ENCODE assay signal across 22 mouse cellular contexts in genomic region chrX:144374196-144374595, GRCm38 (mm10). TPM values are rescaled to one million over a fixed set of nuclear protein-coding genes. Genes with fewer than 3 reads are reported as not detected.
DNase-seq lines count a peak whose midpoint lies in the region; ATAC-seq and TF ChIP-seq lines count a peak whose summit lies in the region.
"Had no signal": no experiment of that assay in that cellular context is flagged by ENCODE, and none has a peak within 500 bp of the region (broad histone marks: within the 10 kb centered on the region; RNA-seq: fewer than 3 reads in every experiment).

No protein-coding gene starts in this region.

- no peaks in the 10 kb centered on the region for H3K4me1 ChIP-seq in limb, embryonic 14.5 days (ENCODE audit: control insufficient read depth, insufficient read depth, low read length)
- H3K4me1 ChIP-seq in limb, embryonic 10.5 days, result no peaks in the 10 kb centered on the region
- H3K4me1 ChIP-seq in embryonic facial prominence, embryonic 14.5 days (ENCODE audit: control insufficient read depth, insufficient read depth, low read length), result no peaks in the 10 kb centered on the region
- H3K4me1 ChIP-seq: forebrain, embryonic 13.5 days; forebrain, embryonic 15.5 days had no signal

- H3K27ac ChIP-seq in limb, embryonic 14.5 days (replicated peaks; ENCODE audit: low read depth, low read length), result no peak overlapping the region
- no peak overlapping the region for H3K27ac ChIP-seq in limb, embryonic 10.5 days
- no peak overlapping the region for H3K27ac ChIP-seq in embryonic facial prominence, embryonic 14.5 days (replicated peaks; ENCODE audit: low read depth, low read length)
- H3K27ac ChIP-seq: embryonic facial prominence, embryonic 13.5 days; forebrain, embryonic 13.5 days; forebrain, embryonic 15.5 days had no signal

- peak; percentile 10 for DNase-seq in limb, embryonic 14.5 days (ENCODE audit: low spot score)
- no peak for DNase-seq in limb, embryonic 10.5 days (ENCODE audit: low spot score)
- peak; percentile 3 for DNase-seq in adipocyte (ENCODE audit: low spot score)
- peak; percentile 53 for DNase-seq in embryonic facial prominence, embryonic 14.5 days (ENCODE audit: low spot score)
- DNase-seq in retina, embryonic 14.5 days (ENCODE audit: low spot score), result no peak
- no peak for DNase-seq in spleen, postnatal 14 days (ENCODE audit: low spot score in 2 of 2)
- DNase-seq: adrenal gland, adult 2 months; adrenal gland, postnatal 14 days; adrenal gland, postnatal 36 days; cerebellum, adult 11 months; cerebellum, adult 18-20 months; cerebellum, adult 8-10 months; cerebellum, adult 9-11 months; cerebellum, postnatal 14 days; cerebellum, postnatal 36 days; embryo, embryonic 11 days; forebrain, postnatal 0 days had no signal

- 42% methylated on average over 2 of the region's 2 CpGs for WGBS in limb, embryonic 14.5 days
- WGBS in limb, embryonic 10.5 days, result 71% methylated on average over 2 of the region's 2 CpGs
- 37% methylated on average over 2 of the region's 2 CpGs for WGBS in embryonic facial prominence, embryonic 14.5 days

- no peak overlapping the region for H3K9ac ChIP-seq in limb, embryonic 14.5 days (ENCODE audit: low read depth, low read length, severe bottlenecking)
- H3K9ac ChIP-seq in embryonic facial prominence, embryonic 14.5 days (ENCODE audit: low read depth, low read length), result no peak overlapping the region
- H3K9ac ChIP-seq: embryonic facial prominence, embryonic 13.5 days; forebrain, embryonic 13.5 days; forebrain, embryonic 15.5 days; forebrain, postnatal 0 days had no signal

- H3K36me3 ChIP-seq in limb, embryonic 14.5 days (ENCODE audit: control insufficient read depth, insufficient read depth, low read length), result peaks cover 6% of the 10 kb centered on the region; the same call in 1 of the 2 replicates
- peaks cover 27% of the 10 kb centered on the region for H3K36me3 ChIP-seq in limb, embryonic 10.5 days
- H3K36me3 ChIP-seq in embryonic facial prominence, embryonic 14.5 days (ENCODE audit: control insufficient read depth, insufficient read depth, low read length), result peaks cover 5% of the 10 kb centered on the region
- H3K36me3 ChIP-seq: embryonic facial prominence, embryonic 13.5 days; forebrain, embryonic 15.5 days had no signal

- TF ChIP-seq POLR2A in limb, embryonic 14.5 days (IDR thresholded peaks at IDR 0.05; ENCODE audit: borderline replicate concordance, extremely low read depth, insufficient read depth, insufficient read length), result no peak

- H3K4me2 ChIP-seq in limb, embryonic 14.5 days (replicated peaks; ENCODE audit: low read depth, low read length, severe bottlenecking), result no peak overlapping the region
- H3K4me2 ChIP-seq in embryonic facial prominence, embryonic 14.5 days (ENCODE audit: low read depth, low read length), result no peak overlapping the region
- H3K4me2 ChIP-seq: embryonic facial prominence, embryonic 13.5 days; forebrain, embryonic 13.5 days; forebrain, embryonic 15.5 days had no signal

- no peak for ATAC-seq in limb, embryonic 14.5 days (ENCODE audit: low FRiP score, low read depth)
- ATAC-seq in embryonic facial prominence, embryonic 14.5 days (ENCODE audit: low read depth), result no peak
- ATAC-seq: activated CD4-positive, CD25-positive, alpha-beta regulatory T cell, adult 4 months; forebrain, embryonic 13.5 days; forebrain, embryonic 15.5 days; forebrain, postnatal 0 days; Patski had no signal

- no peak overlapping the region for H3K4me3 ChIP-seq in limb, embryonic 14.5 days (replicated peaks; ENCODE audit: low read length)
- H3K4me3 ChIP-seq in limb, embryonic 10.5 days, result no peak overlapping the region
- no peak overlapping the region for H3K4me3 ChIP-seq in embryonic facial prominence, embryonic 14.5 days (ENCODE audit: low read depth, low read length)
- H3K4me3 ChIP-seq: embryonic facial prominence, embryonic 13.5 days; forebrain, embryonic 13.5 days; forebrain, embryonic 15.5 days had no signal

- H3K9me3 ChIP-seq in limb, embryonic 14.5 days (ENCODE audit: control insufficient read depth, low read length), result no peaks in the 10 kb centered on the region
- no peaks in the 10 kb centered on the region for H3K9me3 ChIP-seq in limb, embryonic 10.5 days (replicated peaks)
- H3K9me3 ChIP-seq in embryonic facial prominence, embryonic 14.5 days (ENCODE audit: control insufficient read depth, low read length), result no peaks in the 10 kb centered on the region
- H3K9me3 ChIP-seq: embryonic facial prominence, embryonic 13.5 days; forebrain, embryonic 13.5 days; forebrain, embryonic 15.5 days had no signal

- H3K27me3 ChIP-seq in limb, embryonic 14.5 days (ENCODE audit: control insufficient read depth, insufficient read depth, low read length), result no peaks in the 10 kb centered on the region
- H3K27me3 ChIP-seq in limb, embryonic 10.5 days (ENCODE audit: low read depth, poor library complexity, severe bottlenecking), result peaks cover 6% of the 10 kb centered on the region; the same call in 1 of the 2 replicates
- no peaks in the 10 kb centered on the region for H3K27me3 ChIP-seq in embryonic facial prominence, embryonic 14.5 days (replicated peaks; ENCODE audit: control insufficient read depth, insufficient read depth, low read length)
- H3K27me3 ChIP-seq: forebrain, embryonic 13.5 days; forebrain, embryonic 15.5 days had no signal

RNA-seq across cellular contexts. Expression of gene Alg13, which starts 56.6 kb away (rescaled TPM):
- polyA plus RNA-seq in limb, embryonic 14.5 days (2012; rRNA removed), result 28.6 and 36.5 TPM in 2 replicates
- polyA plus RNA-seq in limb, embryonic 14.5 days (2014; fragmentation: Nextera tagmentation; extraction: Ambion mirVana), result 18.7 and 26.2 TPM in 2 replicates
- polyA plus RNA-seq in limb, embryonic 10.5 days (2016; fragmentation: Nextera tagmentation; extraction: Ambion mirVana), result 31.3 and 33.2 TPM in 2 replicates
- 17.4 and 19.5 TPM in 2 replicates for polyA plus RNA-seq in embryonic facial prominence, embryonic 14.5 days (2014; fragmentation: Nextera tagmentation; extraction: Ambion mirVana)

Comparison
In these comparisons a context has a peak if more than half of its experiments do, and no peak if none do; other contexts are left out.
1. DNase-seq: peak in limb, embryonic 14.5 days (single experiment), adipocyte (single experiment) and embryonic facial prominence, embryonic 14.5 days (single experiment); none in limb, embryonic 10.5 days (single experiment), retina, embryonic 14.5 days (single experiment) and spleen, postnatal 14 days (0 of 2).